Mouse (Mus musculus) limb, embryonic 15.5 days (tissue): ENCODE data around the gene Ripor2. TPM values are rescaled to one million over a fixed set of nuclear protein-coding genes. Genes with fewer than 3 reads are reported as not detected.

Experiments
- ATAC-seq: fragments of 200-750 bp; cut with Nextera tagmentation; 2 replicates; pipeline ENCODE4 v1.8.0; 2017; ENCODE audit warnings: low read depth, moderate TSS enrichment; ENCODE audit not compliant: insufficient number of reproducible peaks, low FRiP score, low TSS enrichment
- H3K27ac ChIP-seq: fragments of 300-500 bp; sonication (generic); 2 replicates; pipeline ENCODE4 v1.5.1; 2015; ENCODE audit warnings: moderate library complexity, mild to moderate bottlenecking, inconsistent platforms
- H3K27me3 ChIP-seq: fragments of 300-500 bp; sonication (generic); 2 replicates; pipeline ENCODE4 v1.6.1; 2015; ENCODE audit warnings: inconsistent platforms
- H3K36me3 ChIP-seq: fragments of 300-500 bp; sonication (generic); 2 replicates; pipeline ENCODE4 v1.6.1; 2015; ENCODE audit warnings: inconsistent platforms
- H3K4me1 ChIP-seq: fragments of 300-500 bp; sonication (generic); 2 replicates; pipeline ENCODE4 v1.6.1; 2015; ENCODE audit warnings: inconsistent platforms
- H3K4me2 ChIP-seq: fragments of 300-500 bp; sonication (generic); 2 replicates; pipeline ENCODE4 v1.6.1; 2015; ENCODE audit warnings: mild to moderate bottlenecking, inconsistent platforms
- H3K4me3 ChIP-seq: fragments of 300-500 bp; sonication (generic); 2 replicates; pipeline ENCODE4 v1.5.1; 2015; ENCODE audit warnings: mild to moderate bottlenecking, inconsistent platforms
- H3K9ac ChIP-seq: fragments of 300-500 bp; sonication (generic); 2 replicates; pipeline ENCODE4 v1.6.1; 2015; ENCODE audit warnings: inconsistent platforms
- H3K9me3 ChIP-seq: fragments of 300-500 bp; sonication (generic); 2 replicates; pipeline ENCODE4 v1.6.1; 2016; ENCODE audit warnings: inconsistent platforms
- WGBS: fragments of 180-500 bp; shearing (Covaris S2); methylation state at CpG from one replicate; pipeline ENCODE4 v1.1.7; 2015; 5-methylcytosine and 5-hydroxymethylcytosine counted together
- polyA plus RNA-seq: library from polyadenylated mRNA; unstranded; fragments of >200 nt; fragmentation: Nextera tagmentation; extraction: Ambion mirVana; gene quantifications from 2 replicates; pipeline ENCODE4 v1.2.1, GENCODE M21; 2015

The Ripor2 gene
- polyA plus RNA-seq, 1 experiment from 2014 or later = 4.1 TPM

- Histone ChIP-seq H3K27ac (no peak overlapping the region), H3K9ac (no peak overlapping the region), H3K27me3 (no peaks in the 10 kb centered on the region), H3K4me1 (no peaks in the 10 kb centered on the region), H3K4me2 (no peak overlapping the region), H3K36me3 (no peaks in the 10 kb centered on the region), H3K9me3 (no peaks in the 10 kb centered on the region), H3K4me3 (no peak overlapping the region)
- no peak for ATAC-seq
- WGBS = 85% methylated on average over 4 of the region's 4 CpGs
Observed at GRCm38 (mm10) chr13:24666763-24667162, 84.8 kb downstream of the Ripor2 start.

GRCm38 (mm10) chr13:24668556-24668955, 86.6 kb downstream of the Ripor2 start:
- no peak for ATAC-seq
- Histone ChIP-seq H3K4me1 (no peaks in the 10 kb centered on the region), H3K4me2 (no peak overlapping the region), H3K36me3 (no peaks in the 10 kb centered on the region), H3K27me3 (no peaks in the 10 kb centered on the region), H3K9me3 (no peaks in the 10 kb centered on the region), H3K4me3 (no peak overlapping the region), H3K9ac (no peak overlapping the region), H3K27ac (no peak overlapping the region)
- 47% methylated on average over 2 of the region's 2 CpGs for WGBS

- Histone ChIP-seq H3K4me2 (no peak overlapping the region), H3K36me3 (no peaks in the 10 kb centered on the region), H3K9me3 (no peaks in the 10 kb centered on the region), H3K9ac (no peak overlapping the region), H3K27me3 (no peaks in the 10 kb centered on the region), H3K27ac (no peak overlapping the region), H3K4me1 (no peaks in the 10 kb centered on the region), H3K4me3 (no peak overlapping the region)
- no peak for ATAC-seq
- WGBS = 67% methylated on average over 2 of the region's 2 CpGs
Observed at GRCm38 (mm10) chr13:24670676-24671075, 88.7 kb downstream of the Ripor2 start.

- Histone ChIP-seq H3K27ac (no peak overlapping the region), H3K36me3 (no peaks in the 10 kb centered on the region), H3K4me2 (peak overlapping the region; percentile 12; the same call in 1 of the 2 replicates), H3K4me3 (no peak overlapping the region), H3K9ac (no peak overlapping the region), H3K9me3 (no peaks in the 10 kb centered on the region), H3K27me3 (no peaks in the 10 kb centered on the region), H3K4me1 (0 out of 2 replicates have a peak, but pooled peaks cover 4% of the 10 kb centered on the region)
- no peak for ATAC-seq
- 31% methylated on average over 15 of the region's 15 CpGs for WGBS
Observed at GRCm38 (mm10) chr13:24679027-24679680, 97.2 kb downstream of the Ripor2 start.

GRCm38 (mm10) chr13:24680951-24681350, 99.0 kb downstream of the Ripor2 start:
- H3K9me3 ChIP-seq = no peaks in the 10 kb centered on the region
- no peak overlapping the region for H3K9ac ChIP-seq
- H3K4me2 ChIP-seq = no peak overlapping the region
- no peaks in the 10 kb centered on the region for H3K36me3 ChIP-seq
- 0 out of 2 replicates have a peak, but pooled peaks cover 4% of the 10 kb centered on the region for H3K4me1 ChIP-seq
- WGBS = 86% methylated on average over 4 of the region's 4 CpGs
- no peaks in the 10 kb centered on the region for H3K27me3 ChIP-seq
- H3K4me3 ChIP-seq = no peak overlapping the region
- no peak overlapping the region for H3K27ac ChIP-seq
- ATAC-seq = no peak

GRCm38 (mm10) chr13:24682346-24682745, 100.4 kb downstream of the Ripor2 start:
- 67% methylated on average over 5 of the region's 5 CpGs for WGBS
- H3K4me2 ChIP-seq = no peak overlapping the region
- no peaks in the 10 kb centered on the region for H3K36me3 ChIP-seq
- no peak for ATAC-seq
- H3K4me3 ChIP-seq = no peak overlapping the region
- H3K27me3 ChIP-seq = no peaks in the 10 kb centered on the region
- H3K9me3 ChIP-seq = no peaks in the 10 kb centered on the region
- H3K27ac ChIP-seq = no peak overlapping the region
- no peak overlapping the region for H3K9ac ChIP-seq
- 0 out of 2 replicates have a peak, but pooled peaks cover 9% of the 10 kb centered on the region for H3K4me1 ChIP-seq

- ATAC-seq = no peak
- Histone ChIP-seq H3K4me3 (no peak overlapping the region), H3K9ac (no peak overlapping the region), H3K27me3 (no peaks in the 10 kb centered on the region), H3K27ac (no peak overlapping the region), H3K4me2 (no peak overlapping the region), H3K9me3 (no peaks in the 10 kb centered on the region), H3K4me1 (0 out of 2 replicates have a peak, but pooled peaks cover 6% of the 10 kb centered on the region), H3K36me3 (no peaks in the 10 kb centered on the region)
- WGBS = 79% methylated on average over 2 of the region's 2 CpGs
Observed at GRCm38 (mm10) chr13:24684503-24684902, 102.5 kb downstream of the Ripor2 start.

- ATAC-seq = no peak
- no peak overlapping the region for H3K27ac ChIP-seq
- 68% methylated on average over 5 of the region's 5 CpGs for WGBS
Observed at GRCm38 (mm10) chr13:24685846-24686245, 103.9 kb downstream of the Ripor2 start.

GRCm38 (mm10) chr13:24686705-24687665, 105.0 kb downstream of the Ripor2 start:
- Histone ChIP-seq H3K27me3 (no peaks in the 10 kb centered on the region), H3K27ac (no peak overlapping the region), H3K4me1 (0 out of 2 replicates have a peak, but pooled peaks cover 5% of the 10 kb centered on the region), H3K36me3 (no peaks in the 10 kb centered on the region), H3K9ac (no peak overlapping the region), H3K9me3 (no peaks in the 10 kb centered on the region), H3K4me2 (peak overlapping the region; percentile 40; the same call in 1 of the 2 replicates), H3K4me3 (peak overlapping the region; percentile 19; the same call in 1 of the 2 replicates)
- WGBS = 34% methylated on average over 15 of the region's 15 CpGs
- no peak for ATAC-seq

More at GRCm38 (mm10) chr13:24685846-24686245, 103.9 kb downstream of the Ripor2 start:
- Histone ChIP-seq H3K9ac (no peak overlapping the region), H3K36me3 (no peaks in the 10 kb centered on the region), H3K4me3 (no peak overlapping the region), H3K27me3 (no peaks in the 10 kb centered on the region), H3K4me2 (no peak overlapping the region), H3K4me1 (0 out of 2 replicates have a peak, but pooled peaks cover 5% of the 10 kb centered on the region), H3K9me3 (no peaks in the 10 kb centered on the region)

- Histone ChIP-seq H3K4me1 (no peaks in the 10 kb centered on the region), H3K36me3 (no peaks in the 10 kb centered on the region), H3K4me2 (no peak overlapping the region), H3K4me3 (no peak overlapping the region), H3K27me3 (no peaks in the 10 kb centered on the region), H3K9ac (no peak overlapping the region), H3K27ac (no peak overlapping the region), H3K9me3 (no peaks in the 10 kb centered on the region)
- 72% methylated on average over 7 of the region's 7 CpGs for WGBS
- ATAC-seq = no peak
Observed at GRCm38 (mm10) chr13:24693312-24693711, 111.3 kb downstream of the Ripor2 start.

- H3K27ac ChIP-seq = no peak overlapping the region
- H3K9ac ChIP-seq = no peak overlapping the region
- no peak overlapping the region for H3K4me2 ChIP-seq
- H3K36me3 ChIP-seq = no peaks in the 10 kb centered on the region
- H3K27me3 ChIP-seq = no peaks in the 10 kb centered on the region
- no peaks in the 10 kb centered on the region for H3K4me1 ChIP-seq
- ATAC-seq = no peak
- 83% methylated on average over 4 of the region's 4 CpGs for WGBS
- H3K9me3 ChIP-seq = no peaks in the 10 kb centered on the region
- H3K4me3 ChIP-seq = no peak overlapping the region
Observed at GRCm38 (mm10) chr13:24698746-24699145, 116.8 kb downstream of the Ripor2 start.

GRCm38 (mm10) chr13:24702128-24702527, 120.1 kb downstream of the Ripor2 start:
- no peaks in the 10 kb centered on the region for H3K4me1 ChIP-seq
- H3K27me3 ChIP-seq = no peaks in the 10 kb centered on the region
- ATAC-seq = no peak
- no peak overlapping the region for H3K9ac ChIP-seq
- 78% methylated on average over 5 of the region's 5 CpGs for WGBS
- no peak overlapping the region for H3K27ac ChIP-seq
- no peak overlapping the region for H3K4me2 ChIP-seq
- H3K4me3 ChIP-seq = no peak overlapping the region
- H3K9me3 ChIP-seq = no peaks in the 10 kb centered on the region
- no peaks in the 10 kb centered on the region for H3K36me3 ChIP-seq
